Mouse (Mus musculus) liver, postnatal 0 days (tissue): ENCODE measurements around the gene Fam213a.

Experiments
- CTCF ChIP-seq: sonication (generic); IDR thresholded peaks from 2 replicates; pipeline ENCODE4 v1.5.1; 2016; ENCODE audit warnings: antibody characterized with exemption, low read depth
- EP300 ChIP-seq: IDR thresholded peaks from 2 replicates; pipeline ENCODE4 v1.6.1; 2016; ENCODE audit warnings: antibody characterized with exemption, low read depth, mild to moderate bottlenecking

- TF ChIP-seq CTCF (no peak), EP300 (no peak)
Measured at GRCm38 (mm10) chr14:40949730-40950614, 63.6 kb downstream of the Fam213a start.
